Mouse (Mus musculus): Measurements from ENCODE around the gene Gm18596. TPM values are rescaled to one million over a fixed set of nuclear protein-coding genes. Genes with fewer than 3 reads are reported as not detected.

Gm18596 gene
- total and polyA plus RNA-seq, 3 experiments = not detected

DNA sequence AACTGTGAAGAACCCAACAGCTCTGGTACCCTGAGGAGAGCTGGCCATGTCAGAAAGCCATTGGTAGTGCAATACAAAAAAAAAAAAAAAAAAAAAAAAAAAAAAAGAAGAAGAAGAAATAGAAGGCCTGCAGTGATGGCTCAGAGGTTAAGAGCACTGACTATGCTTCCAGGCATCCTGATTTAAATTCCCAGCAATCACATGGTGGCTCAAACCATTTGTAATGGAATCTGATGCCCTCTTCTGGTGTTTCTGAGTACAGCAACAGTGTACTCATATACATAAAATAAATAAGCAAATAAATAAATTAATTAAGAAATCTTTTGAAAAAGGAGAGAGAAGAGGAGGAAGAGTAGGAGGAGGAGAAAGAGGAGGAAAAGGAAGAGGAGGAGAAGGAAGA lies 11.0 kb upstream of the Gm18596 start:
- Histone ChIP-seq H3K36me3 (ENCODE audit: control insufficient read depth in 1 of 2, insufficient read depth in 2 of 2, low read length in 2 of 2) (no peaks in the 10 kb centered on the region), H3K4me3 (ENCODE audit: control insufficient read depth in 1 of 2, insufficient read depth in 1 of 2, low read depth in 2 of 2, low read length in 2 of 2) (no peak overlapping the region), H3K79me2 (ENCODE audit: control insufficient read depth, insufficient read depth, low read length, poor library complexity) (no peaks in the 10 kb centered on the region), H3K9me3 (replicated peaks; ENCODE audit: insufficient read depth, low read length) (no peaks in the 10 kb centered on the region), H3K27ac (ENCODE audit: control insufficient read depth, low read depth, low read length) (no peak overlapping the region), H3K27me3 (ENCODE audit: control insufficient read depth in 1 of 2, insufficient read depth in 2 of 2, low read length in 2 of 2) (peaks cover 0 to 5% of the 10 kb centered on the region in 2 experiments; a peak in 3 of 4 replicates), H3K4me1 (ENCODE audit: control insufficient read depth in 1 of 2, insufficient read depth in 2 of 2, low read length in 2 of 2) (no peaks in the 10 kb centered on the region), H3K9ac (ENCODE audit: control insufficient read depth, low read depth, low read length, poor library complexity, severe bottlenecking) (no peak overlapping the region)
- peak; percentile 30 for DNase-seq (ENCODE audit: low read depth, low spot score)
- TF ChIP-seq USF1 (IDR thresholded peaks at IDR 0.05; ENCODE audit: low read depth, low read length) (0 out of 2 replicates have a peak, but pooled peaks have one; percentile 18), NRF1 (IDR thresholded peaks at IDR 0.05; ENCODE audit: insufficient read depth, low read depth, low read length, poor library complexity, severe bottlenecking) (no peak), SMC3 (IDR thresholded peaks at IDR 0.05; ENCODE audit: low read depth, low read length) (peak; percentile 59), JUND (IDR thresholded peaks at IDR 0.05; ENCODE audit: low read depth, low read length) (no peak), ZMIZ1 (IDR thresholded peaks at IDR 0.05; ENCODE audit: low read depth, low read length) (no peak), MXI1 (IDR thresholded peaks at IDR 0.05; ENCODE audit: low read depth, low read length) (no peak), CHD2 (IDR thresholded peaks at IDR 0.05; ENCODE audit: low read length) (no peak), BHLHE40 (IDR thresholded peaks at IDR 0.05; ENCODE audit: borderline replicate concordance, low read depth, low read length) (no peak), MYB (IDR thresholded peaks at IDR 0.05; ENCODE audit: low read depth, low read length) (no peak), RAD21 (IDR thresholded peaks at IDR 0.05; ENCODE audit: low read depth, low read length) (peak; percentile 63), MEF2A (IDR thresholded peaks at IDR 0.05; ENCODE audit: extremely low read depth, insufficient replicate concordance, low read depth, low read length, poor library complexity, severe bottlenecking) (no peak), GATA1 (IDR thresholded peaks at IDR 0.05; ENCODE audit: low read depth, low read length) (no peak), CHD1 (IDR thresholded peaks at IDR 0.05; ENCODE audit: low read depth, low read length) (no peak), MAX (IDR thresholded peaks at IDR 0.05; ENCODE audit: low read length) (no peak), MYC (IDR thresholded peaks at IDR 0.05; ENCODE audit: low read depth, low read length) (no peak), ETS1 (IDR thresholded peaks at IDR 0.05; ENCODE audit: low read depth, low read length) (no peak), ZNF384 (IDR thresholded peaks at IDR 0.05; ENCODE audit: low read depth, low read length) (0 out of 2 replicates have a peak, but pooled peaks have one; percentile 20), MAFK (IDR thresholded peaks at IDR 0.05; ENCODE audit: borderline replicate concordance, low read depth, low read length) (no peak), UBTF (IDR thresholded peaks at IDR 0.05; ENCODE audit: borderline replicate concordance, insufficient read depth, low read depth, low read length) (no peak), SIN3A (IDR thresholded peaks at IDR 0.05; ENCODE audit: low read length) (no peak), CTCF (IDR thresholded peaks at IDR 0.05 in 2 of 3, conservative IDR thresholded peaks at IDR 0.05 in 1 of 3; ENCODE audit: control insufficient read depth in 1 of 3, insufficient read depth in 1 of 3, low read depth in 2 of 3, low read length in 3 of 3, poor library complexity in 1 of 3, severe bottlenecking in 1 of 3) (peak; percentile 2 to 50 (median 12); a peak in 3 of 6 replicates), TAL1 (IDR thresholded peaks at IDR 0.05; ENCODE audit: low read length) (no peak), TBP (IDR thresholded peaks at IDR 0.05; ENCODE audit: low read depth, low read length) (no peak), ZC3H11A (IDR thresholded peaks at IDR 0.05; ENCODE audit: low read depth, low read length) (peak; percentile 60), USF2 (IDR thresholded peaks at IDR 0.05; ENCODE audit: borderline replicate concordance in 1 of 2, insufficient read depth in 1 of 2, low read depth in 1 of 2, low read length in 2 of 2) (no peak), TCF12 (IDR thresholded peaks at IDR 0.05; ENCODE audit: low read depth, low read length) (no peak), GABPA (IDR thresholded peaks at IDR 0.05; ENCODE audit: low read depth, low read length) (no peak), POLR2A (IDR thresholded peaks at IDR 0.05; ENCODE audit: control insufficient read depth in 1 of 2, insufficient read depth in 1 of 2, low read depth in 1 of 2, low read length in 2 of 2, poor library complexity in 1 of 2) (no peak), POLR2AphosphoS2 (IDR thresholded peaks at IDR 0.05; ENCODE audit: low read length) (no peak), MAZ (IDR thresholded peaks at IDR 0.05; ENCODE audit: low read depth, low read length) (no peak), RCOR1 (IDR thresholded peaks at IDR 0.05; ENCODE audit: low read depth, low read length) (no peak), ELF1 (IDR thresholded peaks at IDR 0.05; ENCODE audit: low read depth, low read length) (no peak), E2F4 (IDR thresholded peaks at IDR 0.05; ENCODE audit: borderline replicate concordance, low read depth, low read length) (no peak), EP300 (IDR thresholded peaks at IDR 0.05; ENCODE audit: low read depth in 1 of 2, low read length in 2 of 2) (no peak), NELFE (IDR thresholded peaks at IDR 0.05; ENCODE audit: low read depth, low read length) (no peak), KAT2A (conservative IDR thresholded peaks at IDR 0.05; ENCODE audit: low read depth, low read length) (no peak), ZKSCAN1 (IDR thresholded peaks at IDR 0.05; ENCODE audit: low read depth, low read length) (no peak), HCFC1 (IDR thresholded peaks at IDR 0.05; ENCODE audit: low read depth, low read length) (no peak)
